Mouse (Mus musculus) limb, embryonic 15.5 days (tissue): ENCODE data around the gene Tbc1d22b. TPM values are rescaled to one million over a fixed set of nuclear protein-coding genes. Genes with fewer than 3 reads are reported as not detected.
A peak's percentile ranks its signal among the peaks of the same experiment; 100 is the strongest.
"Not testable (repeated sequence)": the region's sequence is repeated elsewhere in the genome, so short reads cannot be mapped to it uniquely, and the experiment has no call there.

ENCODE experiments used
- ATAC-seq: fragments of 200-750 bp; cut with Nextera tagmentation; 2 replicates; pipeline ENCODE4 v1.8.0; 2017; ENCODE audit warnings: low read depth, moderate TSS enrichment; ENCODE audit not compliant: insufficient number of reproducible peaks, low FRiP score, low TSS enrichment
- H3K27ac ChIP-seq: fragments of 300-500 bp; sonication (generic); 2 replicates; pipeline ENCODE4 v1.5.1; 2015; ENCODE audit warnings: moderate library complexity, mild to moderate bottlenecking, inconsistent platforms
- H3K27me3 ChIP-seq: fragments of 300-500 bp; sonication (generic); 2 replicates; pipeline ENCODE4 v1.6.1; 2015; ENCODE audit warnings: inconsistent platforms
- H3K36me3 ChIP-seq: fragments of 300-500 bp; sonication (generic); 2 replicates; pipeline ENCODE4 v1.6.1; 2015; ENCODE audit warnings: inconsistent platforms
- H3K4me1 ChIP-seq: fragments of 300-500 bp; sonication (generic); 2 replicates; pipeline ENCODE4 v1.6.1; 2015; ENCODE audit warnings: inconsistent platforms
- H3K4me2 ChIP-seq: fragments of 300-500 bp; sonication (generic); 2 replicates; pipeline ENCODE4 v1.6.1; 2015; ENCODE audit warnings: mild to moderate bottlenecking, inconsistent platforms
- H3K4me3 ChIP-seq: fragments of 300-500 bp; sonication (generic); 2 replicates; pipeline ENCODE4 v1.5.1; 2015; ENCODE audit warnings: mild to moderate bottlenecking, inconsistent platforms
- H3K9ac ChIP-seq: fragments of 300-500 bp; sonication (generic); 2 replicates; pipeline ENCODE4 v1.6.1; 2015; ENCODE audit warnings: inconsistent platforms
- H3K9me3 ChIP-seq: fragments of 300-500 bp; sonication (generic); 2 replicates; pipeline ENCODE4 v1.6.1; 2016; ENCODE audit warnings: inconsistent platforms
- WGBS: fragments of 180-500 bp; shearing (Covaris S2); methylation state at CpG from one replicate; pipeline ENCODE4 v1.1.7; 2015; 5-methylcytosine and 5-hydroxymethylcytosine counted together
- polyA plus RNA-seq: library from polyadenylated mRNA; unstranded; fragments of >200 nt; fragmentation: Nextera tagmentation; extraction: Ambion mirVana; gene quantifications from 2 replicates; pipeline ENCODE4 v1.2.1, GENCODE M21; 2015

The Tbc1d22b gene
- polyA plus RNA-seq, 1 experiment from 2014 or later: 14.7 TPM

GRCm38 (mm10) chr17:29603283-29603682, 53.7 kb downstream of the Tbc1d22b start:
- H3K27ac ChIP-seq: no peak overlapping the region
- no peaks in the 10 kb centered on the region for H3K9me3 ChIP-seq
- 25% methylated on average over 6 of the region's 6 CpGs for WGBS
- no peak overlapping the region for H3K9ac ChIP-seq
- H3K4me3 ChIP-seq: no peak overlapping the region
- H3K27me3 ChIP-seq: no peaks in the 10 kb centered on the region
- peaks cover 62% of the 10 kb centered on the region for H3K36me3 ChIP-seq
- H3K4me2 ChIP-seq: no peak overlapping the region
- H3K4me1 ChIP-seq: no peaks in the 10 kb centered on the region
- ATAC-seq: no peak

DNA sequence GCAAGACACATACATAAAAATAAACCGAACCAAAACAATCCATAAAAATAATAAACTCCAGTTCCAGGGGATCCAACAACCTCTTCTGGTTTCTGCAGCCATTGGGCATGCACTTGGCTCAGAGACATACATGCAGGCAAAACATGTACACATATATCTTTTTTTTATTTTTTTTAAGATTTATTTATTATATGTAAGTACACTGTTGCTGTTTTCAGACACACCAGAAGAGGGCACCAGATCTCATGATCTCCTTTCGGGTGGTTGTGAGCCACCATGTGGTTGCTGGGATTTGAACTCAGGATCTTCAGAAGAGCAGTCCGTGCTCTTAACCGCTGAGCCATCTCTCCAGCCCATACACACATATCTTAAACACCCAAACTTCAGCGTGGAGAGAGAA, 63.9 kb downstream of the Tbc1d22b start:
- not testable (repeated sequence) for H3K27ac ChIP-seq, H3K4me2 ChIP-seq, H3K9me3 ChIP-seq, H3K36me3 ChIP-seq, ATAC-seq, H3K27me3 ChIP-seq, H3K9ac ChIP-seq, H3K4me3 ChIP-seq
- 86% methylated on average over 5 of the region's 5 CpGs for WGBS
- H3K4me1 ChIP-seq: peaks cover 29% of the 10 kb centered on the region

GRCm38 (mm10) chr17:29614115-29615023, 64.8 kb downstream of the Tbc1d22b start, which contains the start of the genes Rnf8 and Gm28043:
TSS of gene Rnf8 (plus strand) at chr17:29614790.
TSS of gene Gm28043 (plus strand) at chr17:29614876.
- peak; percentile 88 for ATAC-seq
- Histone ChIP-seq H3K4me2 (peak within 1 kb of the TSS; percentile 65), H3K4me1 (peaks cover 29% of the 10 kb centered on the region), H3K9me3 (no peaks in the 10 kb centered on the region), H3K36me3 (peaks cover 9% of the 10 kb centered on the region), H3K27me3 (no peaks in the 10 kb centered on the region), H3K27ac (peak within 1 kb of the TSS; percentile 94), H3K9ac (peak within 1 kb of the TSS; percentile 98), H3K4me3 (peak within 1 kb of the TSS; percentile 83)
- 2% methylated on average over 52 of the region's 52 CpGs for WGBS

- under 1% methylated on average over 40 of the region's 43 CpGs for WGBS
Observed at GRCm38 (mm10) chr17:29615024-29615551, 65.5 kb downstream of the Tbc1d22b start.

GRCm38 (mm10) chr17:29615616-29616015, 66.0 kb downstream of the Tbc1d22b start:
- peak overlapping the region; percentile 65 for H3K4me2 ChIP-seq
- peak overlapping the region; percentile 83 for H3K4me3 ChIP-seq
- peak overlapping the region; percentile 98 for H3K9ac ChIP-seq
- H3K27me3 ChIP-seq: no peaks in the 10 kb centered on the region
- no peaks in the 10 kb centered on the region for H3K9me3 ChIP-seq
- WGBS: 9% methylated on average over 4 of the region's 4 CpGs
- no peak for ATAC-seq
- H3K36me3 ChIP-seq: peaks cover 17% of the 10 kb centered on the region
- peaks cover 29% of the 10 kb centered on the region for H3K4me1 ChIP-seq
- peak overlapping the region; percentile 94 for H3K27ac ChIP-seq

More at GRCm38 (mm10) chr17:29615024-29615551, 65.5 kb downstream of the Tbc1d22b start:
- Histone ChIP-seq H3K27ac (peak overlapping the region; percentile 94), H3K4me3 (peak overlapping the region; percentile 83), H3K27me3 (no peaks in the 10 kb centered on the region), H3K9me3 (no peaks in the 10 kb centered on the region), H3K4me1 (peaks cover 29% of the 10 kb centered on the region), H3K4me2 (peak overlapping the region; percentile 65), H3K9ac (peak overlapping the region; percentile 98), H3K36me3 (peaks cover 16% of the 10 kb centered on the region)
- no peak; the same call in 1 of the 2 replicates for ATAC-seq

DNA sequence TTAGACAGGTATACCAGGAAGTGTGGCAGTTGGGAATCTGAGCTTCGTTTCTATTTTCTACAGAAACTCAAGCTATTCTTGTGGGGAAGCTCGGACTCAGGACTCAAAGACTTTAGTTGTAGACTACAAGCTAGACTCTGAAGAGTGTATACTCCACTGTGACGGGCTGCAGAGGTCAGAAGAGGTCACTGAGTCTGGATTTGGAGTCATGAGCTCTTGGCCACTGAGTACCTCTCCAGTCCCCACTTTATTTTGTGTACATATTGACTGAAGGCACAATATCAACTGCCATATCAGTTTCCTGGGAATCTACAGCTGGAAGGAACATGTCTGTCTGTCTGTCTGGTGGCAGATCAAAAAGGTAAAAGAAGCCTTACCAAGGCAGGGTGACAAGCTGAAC, 69.6 kb downstream of the Tbc1d22b start:
- H3K36me3 ChIP-seq: peaks cover 53% of the 10 kb centered on the region
- 87% methylated on average over 3 of the region's 3 CpGs for WGBS
- ATAC-seq: no peak
- H3K4me1 ChIP-seq: peaks cover 26% of the 10 kb centered on the region
- no peak overlapping the region for H3K27ac ChIP-seq
- no peaks in the 10 kb centered on the region for H3K9me3 ChIP-seq
- H3K4me3 ChIP-seq: no peak overlapping the region
- H3K27me3 ChIP-seq: no peaks in the 10 kb centered on the region
- H3K4me2 ChIP-seq: no peak overlapping the region
- H3K9ac ChIP-seq: no peak overlapping the region

- Histone ChIP-seq H3K9me3 (no peaks in the 10 kb centered on the region), H3K27ac (no peak overlapping the region), H3K4me3 (no peak overlapping the region), H3K4me1 (no peaks in the 10 kb centered on the region), H3K9ac (no peak overlapping the region), H3K4me2 (no peak overlapping the region), H3K27me3 (no peaks in the 10 kb centered on the region), H3K36me3 (peaks cover 90% of the 10 kb centered on the region)
- no peak for ATAC-seq
- 95% methylated on average over 8 of the region's 8 CpGs for WGBS
Observed at GRCm38 (mm10) chr17:29623488-29623887, 73.9 kb downstream of the Tbc1d22b start.

GRCm38 (mm10) chr17:29627285-29627684, 77.7 kb downstream of the Tbc1d22b start:
- no peaks in the 10 kb centered on the region for H3K9me3 ChIP-seq
- H3K27ac ChIP-seq: no peak overlapping the region
- H3K4me2 ChIP-seq: no peak overlapping the region
- no peak overlapping the region for H3K9ac ChIP-seq
- no peaks in the 10 kb centered on the region for H3K4me1 ChIP-seq
- no peak for ATAC-seq
- no peak overlapping the region for H3K4me3 ChIP-seq
- H3K27me3 ChIP-seq: no peaks in the 10 kb centered on the region
- 96% methylated on average over 9 of the region's 9 CpGs for WGBS
- peaks cover 94% of the 10 kb centered on the region for H3K36me3 ChIP-seq

DNA sequence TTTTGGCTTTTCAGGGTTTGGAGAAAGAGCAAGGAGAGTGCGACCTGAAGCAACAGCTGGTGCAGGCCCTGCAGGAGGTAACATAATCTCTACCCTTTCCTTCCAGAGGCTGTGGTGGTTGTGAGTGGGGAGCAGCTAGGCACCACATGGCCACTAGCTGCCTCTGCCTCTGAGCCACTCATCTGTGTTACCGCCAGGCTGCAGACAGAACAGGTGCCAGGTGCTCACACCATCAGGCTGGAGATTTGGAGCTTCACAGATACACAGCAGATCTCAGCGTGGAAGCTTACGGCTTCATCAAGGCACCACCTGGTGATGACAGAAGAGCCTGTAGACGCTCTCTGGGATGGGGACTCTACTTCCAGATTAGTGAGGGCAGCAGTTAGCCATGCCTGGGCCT, 79.4 kb downstream of the Tbc1d22b start:
- Histone ChIP-seq H3K9me3 (no peaks in the 10 kb centered on the region), H3K4me3 (no peak overlapping the region), H3K27ac (no peak overlapping the region), H3K27me3 (no peaks in the 10 kb centered on the region), H3K9ac (no peak overlapping the region), H3K36me3 (peaks cover 93% of the 10 kb centered on the region), H3K4me2 (no peak overlapping the region), H3K4me1 (no peaks in the 10 kb centered on the region)
- ATAC-seq: no peak
- WGBS: 87% methylated on average over 5 of the region's 5 CpGs

- Histone ChIP-seq H3K9me3 (no peaks in the 10 kb centered on the region), H3K4me1 (no peaks in the 10 kb centered on the region), H3K9ac (no peak overlapping the region), H3K4me3 (no peak overlapping the region), H3K27me3 (no peaks in the 10 kb centered on the region), H3K36me3 (peaks cover 93% of the 10 kb centered on the region), H3K27ac (no peak overlapping the region), H3K4me2 (no peak overlapping the region)
- 71% methylated on average over 5 of the region's 5 CpGs for WGBS
- no peak for ATAC-seq
Observed at GRCm38 (mm10) chr17:29629620-29630019, 80.0 kb downstream of the Tbc1d22b start.

- H3K4me2 ChIP-seq: no peak overlapping the region
- no peak overlapping the region for H3K27ac ChIP-seq
- H3K36me3 ChIP-seq: peaks cover 95% of the 10 kb centered on the region
- H3K9me3 ChIP-seq: no peaks in the 10 kb centered on the region
- no peak overlapping the region for H3K9ac ChIP-seq
- no peak overlapping the region for H3K4me3 ChIP-seq
- no peak for ATAC-seq
- H3K27me3 ChIP-seq: no peaks in the 10 kb centered on the region
- WGBS: 96% methylated on average over 11 of the region's 11 CpGs
- no peaks in the 10 kb centered on the region for H3K4me1 ChIP-seq
Observed at GRCm38 (mm10) chr17:29632312-29632711, 82.7 kb downstream of the Tbc1d22b start.

DNA sequence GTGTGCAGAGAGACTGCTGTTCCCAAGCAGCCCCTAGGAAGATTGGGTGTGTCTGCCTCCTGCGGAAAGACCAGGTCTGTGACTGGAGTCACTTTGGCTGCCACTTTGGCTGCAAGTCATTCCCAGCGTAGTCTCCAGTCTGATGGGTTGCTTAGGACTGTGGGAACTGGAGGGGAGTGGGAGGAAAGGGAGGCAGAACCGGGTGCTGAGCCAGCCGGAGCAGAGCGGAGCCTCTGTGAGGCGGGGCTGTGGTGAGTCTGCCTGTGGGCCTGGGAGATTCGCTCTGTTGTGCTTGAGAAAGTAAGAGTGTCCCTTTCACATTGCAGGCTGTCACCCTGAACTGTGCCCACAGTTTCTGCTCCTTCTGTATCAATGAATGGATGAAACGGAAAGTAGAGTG, 85.9 kb downstream of the Tbc1d22b start:
- peaks cover 90% of the 10 kb centered on the region for H3K36me3 ChIP-seq
- H3K4me2 ChIP-seq: no peak overlapping the region
- H3K27ac ChIP-seq: no peak overlapping the region
- no peaks in the 10 kb centered on the region for H3K9me3 ChIP-seq
- H3K27me3 ChIP-seq: no peaks in the 10 kb centered on the region
- no peaks in the 10 kb centered on the region for H3K4me1 ChIP-seq
- H3K4me3 ChIP-seq: no peak overlapping the region
- ATAC-seq: no peak
- H3K9ac ChIP-seq: no peak overlapping the region
- 92% methylated on average over 8 of the region's 8 CpGs for WGBS
